Mouse (Mus musculus) hindbrain, embryonic 13.5 days (tissue): ENCODE results near the gene Rnf187. TPM values are rescaled to one million over a fixed set of nuclear protein-coding genes. Genes with fewer than 3 reads are reported as not detected.

ENCODE experiments used
- ATAC-seq: fragments of 200-750 bp; cut with Nextera tagmentation; 2 replicates; pipeline ENCODE4 v1.8.0; 2017; ENCODE audit warnings: moderate TSS enrichment; ENCODE audit not compliant: low FRiP score
- H3K27ac ChIP-seq: fragments of 300-500 bp; sonication (generic); 2 replicates; pipeline ENCODE4 v1.5.1; 2015; ENCODE audit warnings: inconsistent platforms, mild to moderate bottlenecking, moderate library complexity
- H3K27me3 ChIP-seq: fragments of 300-500 bp; sonication (generic); 2 replicates; pipeline ENCODE4 v1.6.1; 2015; ENCODE audit warnings: mild to moderate bottlenecking, inconsistent platforms
- H3K36me3 ChIP-seq: fragments of 300-500 bp; sonication (generic); 2 replicates; pipeline ENCODE4 v1.6.1; 2015; ENCODE audit warnings: mild to moderate bottlenecking, inconsistent platforms
- H3K4me1 ChIP-seq: fragments of 300-500 bp; sonication (generic); replicated peaks from 2 replicates; pipeline ENCODE4 v1.6.1; 2015; ENCODE audit warnings: inconsistent platforms
- H3K4me2 ChIP-seq: fragments of 300-500 bp; sonication (generic); 2 replicates; pipeline ENCODE4 v1.6.1; 2015; ENCODE audit warnings: inconsistent platforms, mild to moderate bottlenecking, moderate library complexity
- H3K4me3 ChIP-seq: fragments of 300-500 bp; sonication (generic); 2 replicates; pipeline ENCODE4 v1.5.1; 2015; ENCODE audit warnings: mild to moderate bottlenecking, inconsistent platforms
- H3K9ac ChIP-seq: fragments of 300-500 bp; sonication (generic); 2 replicates; pipeline ENCODE4 v1.6.1; 2015; ENCODE audit warnings: mild to moderate bottlenecking, inconsistent platforms
- H3K9me3 ChIP-seq: fragments of 300-500 bp; sonication (generic); 2 replicates; pipeline ENCODE4 v1.6.1; 2016; ENCODE audit warnings: inconsistent platforms
- WGBS: fragments of 180-500 bp; shearing (Covaris S2); methylation state at CpG from one replicate; pipeline ENCODE4 v1.1.7; 2015; 5-methylcytosine and 5-hydroxymethylcytosine counted together
- polyA plus RNA-seq: library from polyadenylated mRNA; unstranded; fragments of >200 nt; fragmentation: Nextera tagmentation; extraction: Ambion mirVana; gene quantifications from 2 replicates; pipeline ENCODE4 v1.2.1, GENCODE M21; 2015

The Rnf187 gene
- polyA plus RNA-seq, 1 experiment from 2014 or later, result 540 TPM

- peaks cover 50% of the 10 kb centered on the region for H3K4me1 ChIP-seq
- under 1% methylated on average over 33 of the region's 33 CpGs for WGBS
- H3K4me3 ChIP-seq, result peak overlapping the region; percentile 96
- peaks cover 9% of the 10 kb centered on the region for H3K36me3 ChIP-seq
- H3K9me3 ChIP-seq, result no peaks in the 10 kb centered on the region
- peak; percentile 31 for ATAC-seq
- no peaks in the 10 kb centered on the region for H3K27me3 ChIP-seq
- H3K4me2 ChIP-seq, result peak overlapping the region; percentile 91
- H3K27ac ChIP-seq, result peak overlapping the region; percentile 100
- H3K9ac ChIP-seq, result peak overlapping the region; percentile 97
These were observed 14.8 kb upstream of the Rnf187 start for GRCm38 (mm10) chr11:58953351-58954169.

GRCm38 (mm10) chr11:58951210-58951609 lies 12.5 kb upstream of the Rnf187 start:
- 62% methylated on average over 5 of the region's 5 CpGs for WGBS
- H3K9me3 ChIP-seq, result no peaks in the 10 kb centered on the region
- H3K36me3 ChIP-seq, result no peaks in the 10 kb centered on the region
- ATAC-seq, result no peak
- H3K27me3 ChIP-seq, result no peaks in the 10 kb centered on the region
- peak overlapping the region; percentile 98 for H3K9ac ChIP-seq
- peak overlapping the region; percentile 100 for H3K27ac ChIP-seq
- peak overlapping the region; percentile 64; the same call in 1 of the 2 replicates for H3K4me3 ChIP-seq
- H3K4me2 ChIP-seq, result peak overlapping the region; percentile 59
- H3K4me1 ChIP-seq, result peaks cover 39% of the 10 kb centered on the region

DNA sequence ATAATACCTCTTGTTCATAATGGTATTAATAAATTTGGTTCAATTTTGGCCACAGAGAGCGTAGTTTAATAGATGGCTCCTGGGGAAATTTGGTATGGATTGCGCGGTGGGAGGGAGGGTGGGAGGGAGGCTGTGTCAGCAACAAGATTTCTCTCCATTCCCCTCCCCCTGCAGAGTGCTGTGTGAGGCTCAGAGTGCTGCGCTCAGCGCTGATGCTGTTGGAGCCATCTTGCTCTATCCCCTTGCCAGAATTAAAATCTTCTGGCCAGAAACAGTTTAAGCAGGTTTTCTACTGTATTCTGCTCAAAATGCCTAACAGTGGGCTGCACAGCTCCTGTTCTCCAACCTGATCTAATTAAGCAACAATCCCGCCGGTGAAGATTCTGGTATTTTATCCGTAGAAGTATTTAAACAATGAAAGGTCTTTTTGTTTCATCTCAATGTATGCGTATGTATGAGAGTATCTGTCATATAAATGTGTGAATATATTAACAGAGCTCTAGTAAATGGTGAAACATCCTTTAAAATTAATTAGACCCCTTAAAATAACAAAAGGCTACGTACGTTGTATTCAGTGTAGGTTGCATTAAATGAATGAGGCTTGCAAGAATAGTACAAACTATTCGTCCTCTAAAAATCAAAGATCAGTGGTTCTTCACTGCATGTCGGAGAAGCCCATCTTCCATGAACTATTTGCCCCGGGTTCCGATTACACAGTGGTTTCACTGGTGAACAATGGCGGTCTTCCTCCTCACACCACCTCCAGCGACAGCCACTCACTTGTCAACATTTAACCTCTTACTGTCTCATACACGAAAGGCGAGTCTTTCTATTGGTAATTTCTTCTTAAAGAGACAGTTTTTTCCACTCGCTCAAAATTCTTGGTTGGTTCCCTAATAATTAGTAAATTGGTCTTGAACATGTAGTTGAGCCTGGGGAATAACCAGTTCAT lies 11.0 kb upstream of the Rnf187 start:
- Histone ChIP-seq H3K9me3 (no peaks in the 10 kb centered on the region), H3K36me3 (no peaks in the 10 kb centered on the region), H3K4me3 (peak overlapping the region; percentile 64), H3K4me2 (peak overlapping the region; percentile 59), H3K27ac (peak overlapping the region; percentile 100), H3K4me1 (peaks cover 36% of the 10 kb centered on the region), H3K9ac (peak overlapping the region; percentile 98), H3K27me3 (no peaks in the 10 kb centered on the region)
- 2% methylated on average over 20 of the region's 20 CpGs for WGBS
- ATAC-seq, result peak; percentile 47; the same call in 1 of the 2 replicates

- Histone ChIP-seq H3K9ac (peak within 1 kb of the TSS; percentile 98), H3K9me3 (no peaks in the 10 kb centered on the region), H3K27me3 (peaks cover 4% of the 10 kb centered on the region; the same call in 1 of the 2 replicates), H3K4me3 (peak within 1 kb of the TSS; percentile 64), H3K4me1 (peaks cover 36% of the 10 kb centered on the region), H3K4me2 (peak within 1 kb of the TSS; percentile 59), H3K27ac (peak within 1 kb of the TSS; percentile 100), H3K36me3 (no peaks in the 10 kb centered on the region)
- WGBS, result under 1% methylated on average over 48 of the region's 48 CpGs
- peak; percentile 93 for ATAC-seq
These were observed 10.1 kb upstream of the Rnf187 start, which contains the start of gene Hist3h2ba for GRCm38 (mm10) chr11:58948542-58949479. TSS of gene Hist3h2ba (plus strand) at chr11:58948920.

DNA sequence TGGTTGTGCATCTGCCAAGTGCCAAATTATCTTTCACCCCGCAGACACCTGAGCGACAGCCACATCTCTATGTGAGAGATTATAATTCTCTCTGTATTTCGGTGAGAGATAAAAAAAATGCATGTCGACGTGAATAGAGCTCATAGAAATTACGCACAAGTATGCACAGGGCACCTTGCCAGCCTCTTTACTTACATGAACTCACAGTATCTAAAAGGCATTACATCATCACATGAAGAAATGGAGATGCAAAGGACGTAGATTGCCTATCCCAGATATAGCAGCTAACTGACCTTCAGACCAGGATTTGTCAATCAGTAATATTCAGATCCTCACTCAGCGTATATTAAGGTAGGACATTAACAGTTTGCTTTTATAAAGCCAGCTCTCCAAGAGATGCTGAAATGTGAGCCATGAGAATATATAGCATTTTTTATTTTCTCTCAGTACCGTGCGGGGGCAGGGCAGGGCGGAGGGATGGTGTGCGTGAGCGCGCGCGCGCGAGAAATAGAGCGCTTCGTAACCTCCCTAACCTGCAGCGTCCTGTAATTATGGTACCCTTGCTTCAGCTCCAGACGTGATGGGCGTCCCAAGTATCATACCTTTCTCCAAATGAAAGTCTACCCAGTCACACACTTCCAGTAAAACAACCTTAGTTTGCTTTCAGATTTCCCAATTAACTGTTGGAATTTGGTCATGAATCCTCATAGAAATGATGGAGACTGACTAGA lies 9.2 kb upstream of the Rnf187 start:
- H3K4me3 ChIP-seq, result peak overlapping the region; percentile 64
- peak overlapping the region; percentile 59 for H3K4me2 ChIP-seq
- no peaks in the 10 kb centered on the region for H3K36me3 ChIP-seq
- peak; percentile 83 for ATAC-seq
- peak overlapping the region; percentile 100 for H3K27ac ChIP-seq
- H3K27me3 ChIP-seq, result peaks cover 4% of the 10 kb centered on the region; the same call in 1 of the 2 replicates
- peaks cover 34% of the 10 kb centered on the region for H3K4me1 ChIP-seq
- H3K9me3 ChIP-seq, result no peaks in the 10 kb centered on the region
- H3K9ac ChIP-seq, result peak overlapping the region; percentile 78
- 12% methylated on average over 23 of the region's 23 CpGs for WGBS

- H3K4me1 ChIP-seq, result peaks cover 30% of the 10 kb centered on the region
- 85% methylated on average over 3 of the region's 3 CpGs for WGBS
- H3K27ac ChIP-seq, result peak overlapping the region; percentile 100
- peak overlapping the region; percentile 78 for H3K9ac ChIP-seq
- no peaks in the 10 kb centered on the region for H3K9me3 ChIP-seq
- no peak for ATAC-seq
- peak overlapping the region; percentile 59 for H3K4me2 ChIP-seq
- no peaks in the 10 kb centered on the region for H3K36me3 ChIP-seq
- peak overlapping the region; percentile 64 for H3K4me3 ChIP-seq
- H3K27me3 ChIP-seq, result peaks cover 4% of the 10 kb centered on the region; the same call in 1 of the 2 replicates
These were observed 8.6 kb upstream of the Rnf187 start for GRCm38 (mm10) chr11:58947306-58947705.

DNA sequence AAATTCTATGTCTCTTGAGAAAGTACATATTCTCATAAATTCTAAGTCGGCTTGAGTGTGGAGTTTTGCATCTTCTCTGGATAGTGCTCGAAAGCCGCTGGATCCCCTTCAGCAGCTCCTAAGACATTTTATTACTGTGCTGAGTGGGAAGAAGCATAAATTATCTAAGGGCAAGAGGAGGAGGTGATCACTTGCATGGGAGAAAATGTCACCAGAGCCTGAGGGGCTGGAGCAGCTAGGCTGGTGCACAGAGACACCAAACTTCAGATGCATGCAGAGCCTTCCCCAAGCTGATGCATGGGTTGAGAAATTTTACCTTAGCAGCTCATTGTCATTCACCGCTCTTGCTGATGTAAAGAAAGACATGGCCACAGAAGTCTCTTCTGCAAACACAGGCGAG lies 5.4 kb upstream of the Rnf187 start:
- no peak for ATAC-seq
- H3K27ac ChIP-seq, result no peak overlapping the region
- H3K9ac ChIP-seq, result no peak overlapping the region
- no peaks in the 10 kb centered on the region for H3K9me3 ChIP-seq
- peaks cover 4% of the 10 kb centered on the region; the same call in 1 of the 2 replicates for H3K27me3 ChIP-seq
- H3K4me2 ChIP-seq, result no peak overlapping the region
- no peak overlapping the region for H3K4me3 ChIP-seq
- no peaks in the 10 kb centered on the region for H3K36me3 ChIP-seq
- WGBS, result 84% methylated on average over 5 of the region's 5 CpGs
- peaks cover 18% of the 10 kb centered on the region; the same call in 1 of the 2 replicates for H3K4me1 ChIP-seq

- no peaks in the 10 kb centered on the region for H3K9me3 ChIP-seq
- H3K4me1 ChIP-seq, result peaks cover 34% of the 10 kb centered on the region
- 16% methylated on average over 6 of the region's 6 CpGs for WGBS
- H3K4me2 ChIP-seq, result peak overlapping the region; percentile 95
- ATAC-seq, result peak; percentile 72; the same call in 1 of the 2 replicates
- H3K4me3 ChIP-seq, result peak overlapping the region; percentile 96
- peak overlapping the region; percentile 99 for H3K9ac ChIP-seq
- no peaks in the 10 kb centered on the region for H3K27me3 ChIP-seq
- H3K36me3 ChIP-seq, result peaks cover 27% of the 10 kb centered on the region
- H3K27ac ChIP-seq, result peak overlapping the region; percentile 92
These were observed 348 bp upstream of the Rnf187 start for GRCm38 (mm10) chr11:58939088-58939439.

DNA sequence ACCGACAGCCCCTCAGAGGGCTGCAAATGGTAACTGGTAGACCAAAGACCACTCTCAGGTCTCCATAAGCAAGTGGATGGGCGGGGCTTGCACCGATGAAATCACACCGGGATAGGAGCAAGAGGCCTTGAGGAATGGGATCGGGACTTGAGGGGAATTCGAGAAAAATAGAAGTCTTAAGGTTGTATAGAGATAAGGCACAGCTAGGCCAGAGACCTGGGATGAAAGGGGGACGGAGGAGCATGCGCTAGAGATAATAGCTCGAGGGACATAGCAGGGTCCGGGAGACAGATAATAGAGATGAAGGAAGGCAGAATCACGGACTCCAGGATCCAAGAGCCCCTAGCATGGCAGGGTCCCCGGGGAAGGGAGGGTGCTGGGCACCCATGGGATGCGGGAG lies 807 bp downstream of the Rnf187 start:
- WGBS, result 2% methylated on average over 13 of the region's 13 CpGs
- peaks cover 34% of the 10 kb centered on the region for H3K4me1 ChIP-seq
- ATAC-seq, result peak; percentile 9; the same call in 1 of the 2 replicates
- peaks cover 39% of the 10 kb centered on the region for H3K36me3 ChIP-seq
- no peaks in the 10 kb centered on the region for H3K27me3 ChIP-seq
- peak overlapping the region; percentile 92 for H3K27ac ChIP-seq
- H3K4me2 ChIP-seq, result peak overlapping the region; percentile 95
- H3K4me3 ChIP-seq, result peak overlapping the region; percentile 96
- no peaks in the 10 kb centered on the region for H3K9me3 ChIP-seq
- H3K9ac ChIP-seq, result peak overlapping the region; percentile 99

- no peak overlapping the region for H3K4me3 ChIP-seq
- H3K27me3 ChIP-seq, result no peaks in the 10 kb centered on the region
- H3K27ac ChIP-seq, result peak overlapping the region; percentile 23; the same call in 1 of the 2 replicates
- WGBS, result 82% methylated on average over 4 of the region's 4 CpGs
- 0 out of 2 replicates have a peak overlapping the region, but pooled peaks have one; percentile 24 for H3K9ac ChIP-seq
- H3K9me3 ChIP-seq, result no peaks in the 10 kb centered on the region
- H3K4me2 ChIP-seq, result no peak overlapping the region
- peaks cover 18% of the 10 kb centered on the region for H3K4me1 ChIP-seq
- peaks cover 57% of the 10 kb centered on the region for H3K36me3 ChIP-seq
- no peak; the same call in 1 of the 2 replicates for ATAC-seq
These were observed 7.1 kb downstream of the Rnf187 start for GRCm38 (mm10) chr11:58931576-58931975.
